Mouse (Mus musculus): ENCODE measurements around the gene Robo3.

Robo3 gene

GRCm38 (mm10) chr9:37367301-37368080, 65.6 kb downstream of the Robo3 start, which contains the start of gene Hepacam:
Gene Hepacam (plus strand): TSS chr9:37367351.
- peak; percentile 42 for DNase-seq

- no peak for DNase-seq
These were observed 67.3 kb downstream of the Robo3 start for GRCm38 (mm10) chr9:37365706-37366105.
